Mouse (Mus musculus) monocyte, adult 5-6 weeks (primary cell): Measurements from ENCODE around the gene Cenpa. TPM values are rescaled to one million over a fixed set of nuclear protein-coding genes. Genes with fewer than 3 reads are reported as not detected.
A peak's percentile ranks its signal among the peaks of the same experiment; 100 is the strongest.

ENCODE experiments used
- ATAC-seq: fragments of 153-309, 156-312 bp; replicated peaks from 2 replicates; pipeline ENCODE4 v1.8.0; 2017; ENCODE audit warnings: mild to moderate bottlenecking; ENCODE audit not compliant: low TSS enrichment, insufficient number of reproducible peaks, severe bottlenecking, poor library complexity, low FRiP score
- total RNA-seq: library from RNA; stranded (forward); fragments of 200-1000, 200-491, 200-594 nt; gene quantifications from 3 replicates; pipeline ENCODE4 v1.2.3, GENCODE M21; 2017

Gene Cenpa
- total RNA-seq, result 19.9 to 42.7 TPM (median 24.6 TPM) in 3 replicates

DNA sequence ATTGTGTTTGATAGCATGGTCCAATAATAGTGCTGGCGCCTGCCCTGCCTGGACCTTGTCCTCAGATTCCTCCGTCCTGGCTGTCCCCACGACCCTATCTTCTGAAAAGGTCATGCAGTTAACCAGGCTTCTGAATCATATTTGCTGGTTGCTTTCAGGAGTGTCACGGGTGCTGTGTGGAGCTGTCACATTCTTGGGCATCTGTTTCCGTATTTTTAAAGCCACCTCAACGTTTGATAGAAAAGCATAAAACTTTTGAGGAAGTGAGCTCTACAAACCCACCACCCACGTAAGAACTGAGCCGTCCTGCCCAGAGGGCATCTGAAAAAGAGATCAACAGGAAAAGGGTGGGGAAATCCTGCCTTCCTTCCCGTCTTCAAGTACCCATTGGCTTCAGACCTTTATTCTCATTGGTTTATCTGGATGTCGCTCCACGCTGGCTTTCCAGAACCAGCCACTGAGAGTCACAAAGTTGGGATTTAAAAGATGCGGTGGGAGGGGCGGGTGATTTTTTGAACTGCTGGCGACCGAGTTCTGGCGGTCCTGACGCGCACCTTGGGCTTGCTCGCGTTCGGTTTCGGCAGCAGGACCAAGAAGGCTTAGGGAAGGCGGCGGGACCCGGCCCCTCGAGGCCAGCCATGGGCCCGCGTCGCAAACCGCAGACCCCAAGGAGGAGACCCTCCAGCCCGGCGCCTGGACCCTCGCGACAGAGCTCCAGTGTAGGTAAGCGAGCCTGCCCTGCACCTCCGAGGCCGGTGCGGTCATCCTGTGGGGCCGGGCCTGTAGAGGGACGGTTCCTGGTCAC, at the start of gene Cenpa:
Gene Cenpa (plus strand): TSS at position 387 of the 805 bp plus-strand sequence.
- ATAC-seq, result peak; percentile 91

DNA sequence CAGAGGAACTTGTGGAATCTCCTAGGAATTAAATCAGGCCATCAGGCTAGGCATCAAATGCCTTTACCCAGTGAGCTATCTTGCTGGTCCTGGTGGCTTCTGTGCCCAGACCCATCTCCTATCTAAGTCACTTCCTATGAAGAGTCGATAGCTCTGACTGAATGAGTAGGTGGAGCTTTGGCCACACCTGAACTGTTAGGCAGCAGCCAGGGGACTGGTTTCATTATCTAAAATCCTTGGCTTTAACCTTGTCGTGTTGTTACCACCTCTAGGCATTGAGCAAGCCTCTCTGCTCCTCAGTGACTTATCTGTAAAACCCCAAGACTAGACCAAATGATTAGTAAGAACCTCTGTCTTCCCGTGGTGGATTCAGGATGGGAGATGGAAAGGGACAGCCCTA, 49.2 kb upstream of the Cenpa start:
- no peak for ATAC-seq

DNA sequence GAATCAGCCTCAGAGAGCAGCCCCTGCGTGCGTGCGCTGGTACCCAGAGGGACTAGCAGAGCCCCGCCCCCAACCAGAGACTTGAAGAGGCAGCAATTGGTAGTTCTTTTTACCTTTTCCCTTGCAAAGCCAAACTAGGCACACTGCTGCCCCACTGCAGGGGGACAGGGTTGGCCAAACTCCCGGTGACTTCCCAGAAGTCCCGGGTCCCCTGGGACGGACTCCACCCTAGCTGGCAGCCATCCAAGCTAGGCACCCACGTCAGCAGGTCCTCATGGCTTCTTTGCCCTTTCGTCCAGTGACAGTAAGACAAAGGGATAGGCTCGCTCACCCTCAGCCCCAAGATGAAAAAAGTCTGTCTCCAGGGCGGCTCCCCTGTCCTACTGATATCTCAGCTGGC, 48.7 kb upstream of the Cenpa start:
- no peak for ATAC-seq

DNA sequence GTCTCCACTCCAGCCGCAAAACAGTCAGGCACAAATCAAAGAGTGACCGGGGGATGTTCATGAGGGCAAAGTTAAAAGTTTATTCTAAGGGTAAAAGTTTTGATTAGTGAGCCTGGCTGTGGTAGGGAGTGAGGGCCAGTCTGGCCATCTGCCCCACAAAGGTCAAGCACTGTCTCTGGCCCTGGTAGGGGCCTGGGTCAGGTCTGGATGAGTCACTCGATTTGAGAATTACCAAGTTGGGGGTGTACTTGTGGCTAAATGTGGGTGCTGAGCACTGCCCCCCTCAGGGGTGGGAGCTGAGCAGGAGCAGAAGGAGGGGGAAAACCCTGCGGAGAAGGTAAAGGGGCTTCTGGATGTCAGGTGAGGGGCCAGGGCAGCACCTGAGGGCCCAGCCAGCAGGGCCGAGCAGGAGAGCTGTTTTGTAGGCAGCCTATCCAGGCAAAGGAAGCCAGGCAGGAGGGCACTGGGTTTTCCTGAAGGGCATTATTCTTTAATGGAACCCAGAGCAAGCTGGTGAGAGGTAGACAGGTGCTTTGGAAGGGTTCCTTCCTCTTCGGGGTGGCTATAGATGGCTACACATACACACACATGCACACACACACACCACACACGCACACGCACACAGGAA, 48.1 kb upstream of the Cenpa start:
- ATAC-seq, result no peak

DNA sequence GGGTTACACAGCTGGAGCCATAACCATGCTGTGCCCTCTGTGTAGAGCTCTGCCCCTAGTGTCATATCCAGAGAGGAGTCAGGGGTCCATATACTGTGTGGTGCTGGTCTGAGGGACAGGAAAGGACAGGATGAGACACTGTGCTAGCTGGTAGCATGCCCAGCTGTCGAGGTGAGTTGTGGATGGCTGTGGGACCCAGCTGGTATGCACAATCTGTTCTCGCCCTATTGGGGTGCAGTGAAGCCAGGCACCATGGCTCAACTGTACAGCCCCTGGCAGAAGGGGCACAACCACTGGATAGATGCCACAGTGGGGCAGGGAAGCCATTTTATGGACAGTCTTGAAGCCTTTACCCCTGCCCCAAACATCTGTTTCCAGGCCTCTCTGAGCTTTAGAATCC, 47.4 kb upstream of the Cenpa start:
- ATAC-seq, result no peak

DNA sequence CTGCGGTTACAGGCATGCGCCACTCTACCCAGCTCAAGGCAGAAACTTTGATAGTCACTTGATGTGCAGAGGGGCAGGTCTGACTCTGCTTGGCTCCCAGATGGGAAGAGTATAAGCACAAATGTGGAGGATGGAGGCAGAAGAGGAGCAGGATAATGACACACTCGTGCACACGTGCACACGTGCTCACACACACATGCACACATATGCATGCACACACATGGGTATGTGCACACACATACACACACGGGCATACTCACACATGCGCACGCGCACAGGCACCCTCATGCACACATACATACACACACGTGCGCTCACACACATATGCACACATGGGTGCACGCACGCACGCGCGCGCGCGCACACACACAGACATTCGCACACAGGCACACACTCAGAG, 46.0 kb upstream of the Cenpa start:
- no peak for ATAC-seq

DNA sequence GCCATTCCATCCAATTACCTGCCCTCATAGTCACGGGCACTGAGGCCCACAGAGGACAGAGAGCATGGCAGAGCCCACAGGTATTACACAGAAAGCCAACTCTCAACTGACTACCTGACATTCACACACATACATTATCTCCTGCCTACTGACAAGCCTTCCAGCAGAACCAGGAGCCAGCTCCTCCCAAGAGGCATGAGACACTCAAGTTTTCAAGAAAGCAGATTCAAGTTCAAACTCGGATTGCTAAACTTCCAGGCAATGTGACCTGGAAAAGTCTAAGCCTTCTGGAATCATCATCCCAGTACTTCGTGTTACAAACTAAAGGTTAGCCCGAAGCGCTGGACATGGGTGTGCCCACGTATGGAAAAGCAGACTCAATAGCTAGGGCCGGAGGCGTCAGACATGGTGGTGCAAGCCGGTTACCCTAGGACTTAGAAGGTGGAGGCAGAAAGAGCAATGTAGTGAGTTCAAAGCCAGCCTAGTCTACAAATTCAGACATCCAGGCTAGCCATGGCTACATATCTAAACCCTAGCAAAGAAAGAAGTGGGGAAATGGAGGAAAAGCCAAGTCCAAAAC, 45.3 kb upstream of the Cenpa start:
- ATAC-seq, result no peak

DNA sequence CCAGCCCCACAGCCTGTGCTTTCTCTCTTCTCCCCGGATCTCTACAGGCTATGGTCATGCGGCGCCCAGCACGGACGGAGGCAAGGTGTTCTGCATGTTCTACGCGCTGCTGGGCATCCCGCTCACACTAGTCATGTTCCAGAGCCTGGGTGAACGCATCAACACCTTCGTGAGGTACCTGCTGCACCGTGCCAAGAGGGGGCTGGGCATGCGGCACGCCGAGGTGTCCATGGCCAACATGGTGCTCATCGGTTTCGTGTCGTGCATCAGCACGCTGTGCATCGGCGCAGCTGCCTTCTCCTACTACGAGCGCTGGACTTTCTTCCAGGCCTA, 44.8 kb upstream of the Cenpa start:
- no peak for ATAC-seq

DNA sequence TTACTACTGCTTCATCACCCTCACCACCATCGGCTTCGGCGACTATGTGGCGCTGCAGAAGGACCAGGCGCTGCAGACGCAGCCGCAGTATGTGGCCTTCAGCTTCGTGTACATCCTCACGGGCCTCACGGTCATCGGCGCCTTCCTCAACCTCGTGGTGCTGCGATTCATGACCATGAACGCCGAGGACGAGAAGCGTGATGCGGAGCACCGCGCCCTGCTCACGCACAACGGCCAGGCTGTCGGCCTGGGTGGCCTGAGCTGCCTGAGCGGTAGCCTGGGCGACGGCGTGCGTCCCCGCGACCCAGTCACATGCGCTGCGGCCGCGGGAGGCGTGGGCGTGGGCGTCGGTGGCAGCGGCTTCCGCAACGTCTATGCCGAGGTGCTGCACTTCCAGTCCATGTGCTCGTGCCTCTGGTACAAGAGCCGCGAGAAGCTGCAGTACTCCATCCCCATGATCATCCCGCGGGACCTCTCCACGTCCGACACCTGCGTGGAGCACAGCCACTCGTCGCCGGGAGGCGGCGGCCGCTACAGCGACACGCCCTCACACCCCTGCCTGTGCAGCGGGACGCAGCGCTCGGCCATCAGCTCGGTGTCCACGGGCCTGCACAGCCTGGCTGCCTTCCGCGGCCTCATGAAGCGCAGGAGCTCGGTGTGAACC, 44.3 kb upstream of the Cenpa start:
- ATAC-seq, result no peak

DNA sequence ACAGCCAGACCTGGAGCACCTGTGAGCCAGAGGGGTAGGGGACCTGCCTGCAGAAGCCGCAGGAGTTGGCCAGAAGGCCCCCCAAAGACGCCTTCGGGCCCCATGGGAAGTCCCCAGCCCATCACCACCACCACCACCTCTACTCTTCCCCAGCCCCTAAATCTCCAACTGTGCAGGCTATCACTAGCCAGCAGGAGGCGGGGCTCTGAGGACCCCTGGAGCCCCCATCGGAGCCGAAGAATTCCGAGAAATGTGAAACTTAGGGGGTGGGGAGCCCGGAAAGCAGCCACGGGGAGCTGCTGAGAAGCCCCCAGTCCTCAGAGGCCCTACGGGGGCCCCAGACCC, 43.8 kb upstream of the Cenpa start:
- ATAC-seq, result no peak

DNA sequence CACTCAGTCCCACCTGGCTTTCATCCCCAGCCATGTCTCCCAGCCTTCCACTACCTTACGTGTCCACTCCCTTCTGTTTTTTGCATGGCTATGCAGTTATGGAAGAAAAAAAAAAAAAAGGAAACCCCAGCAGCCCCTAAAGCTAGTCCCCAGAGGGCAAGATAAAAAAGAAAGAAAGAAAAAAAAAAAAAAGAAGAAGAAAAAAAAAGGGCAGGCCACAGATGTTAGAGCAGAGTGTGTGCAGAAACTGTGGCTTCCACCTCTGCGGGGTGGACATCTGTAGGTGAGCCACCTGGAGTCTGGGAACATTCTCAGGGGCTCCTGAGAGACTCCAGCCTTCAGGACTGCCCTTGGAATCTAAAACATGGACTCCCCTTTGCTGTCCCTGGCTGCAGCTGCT, 43.2 kb upstream of the Cenpa start:
- no peak for ATAC-seq

DNA sequence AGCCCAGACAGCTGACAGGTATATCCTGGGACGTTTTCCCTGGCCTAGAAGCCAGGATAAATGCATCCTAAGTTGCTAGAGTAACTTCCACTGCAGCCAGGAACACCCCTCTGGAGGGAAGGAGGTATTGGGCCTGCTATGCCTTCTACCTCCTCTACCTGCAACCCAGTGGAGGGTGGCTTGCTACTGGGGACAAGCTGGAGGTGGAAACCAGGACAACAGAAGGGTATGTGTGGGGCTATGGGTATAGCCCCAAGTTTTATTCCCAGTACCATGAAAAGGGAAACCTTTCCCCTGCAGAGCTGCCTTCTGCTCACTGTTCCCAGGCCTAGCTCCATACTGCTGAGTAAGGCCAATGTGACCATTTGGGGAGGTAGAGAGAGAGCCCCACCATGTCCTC, 42.3 kb upstream of the Cenpa start:
- no peak for ATAC-seq

DNA sequence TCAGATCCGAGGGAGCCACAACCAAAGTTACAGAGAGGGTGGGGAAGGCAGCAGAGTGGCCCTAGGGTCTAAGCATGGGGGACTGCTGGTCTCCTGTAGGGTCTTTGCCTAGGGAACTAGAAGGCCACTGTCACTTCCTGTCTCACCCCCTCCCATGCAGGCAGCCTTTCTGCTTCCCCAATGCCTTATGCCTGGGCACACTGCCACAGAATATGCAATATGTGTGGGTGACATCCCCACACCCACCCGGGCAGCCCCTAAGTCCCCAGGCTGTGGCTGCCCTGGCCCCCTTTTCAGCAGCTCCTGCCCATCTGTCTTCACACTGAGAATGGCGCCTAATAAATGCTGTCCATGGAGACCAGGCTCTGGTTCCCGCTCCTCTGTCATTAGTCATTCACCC, 41.7 kb upstream of the Cenpa start:
- ATAC-seq, result no peak

DNA sequence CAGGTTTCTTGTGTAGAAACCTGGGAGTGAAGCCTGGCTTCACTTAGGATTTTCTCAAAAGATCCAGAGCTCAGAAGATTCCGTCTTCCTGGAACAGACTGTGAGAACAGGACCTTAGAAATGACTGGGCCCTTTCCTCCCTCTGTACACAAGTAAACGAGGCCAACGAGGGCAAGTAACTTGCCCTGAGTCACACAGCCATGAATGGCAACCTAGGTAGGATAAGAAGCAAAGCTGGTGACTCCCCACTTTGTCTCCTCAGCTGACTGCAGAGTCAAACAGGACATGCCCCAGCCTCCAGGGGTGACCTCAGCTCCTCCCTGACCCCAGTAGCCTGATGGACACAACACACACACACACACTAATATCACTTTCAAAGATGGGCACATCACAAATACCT, 41.2 kb upstream of the Cenpa start:
- no peak for ATAC-seq

DNA sequence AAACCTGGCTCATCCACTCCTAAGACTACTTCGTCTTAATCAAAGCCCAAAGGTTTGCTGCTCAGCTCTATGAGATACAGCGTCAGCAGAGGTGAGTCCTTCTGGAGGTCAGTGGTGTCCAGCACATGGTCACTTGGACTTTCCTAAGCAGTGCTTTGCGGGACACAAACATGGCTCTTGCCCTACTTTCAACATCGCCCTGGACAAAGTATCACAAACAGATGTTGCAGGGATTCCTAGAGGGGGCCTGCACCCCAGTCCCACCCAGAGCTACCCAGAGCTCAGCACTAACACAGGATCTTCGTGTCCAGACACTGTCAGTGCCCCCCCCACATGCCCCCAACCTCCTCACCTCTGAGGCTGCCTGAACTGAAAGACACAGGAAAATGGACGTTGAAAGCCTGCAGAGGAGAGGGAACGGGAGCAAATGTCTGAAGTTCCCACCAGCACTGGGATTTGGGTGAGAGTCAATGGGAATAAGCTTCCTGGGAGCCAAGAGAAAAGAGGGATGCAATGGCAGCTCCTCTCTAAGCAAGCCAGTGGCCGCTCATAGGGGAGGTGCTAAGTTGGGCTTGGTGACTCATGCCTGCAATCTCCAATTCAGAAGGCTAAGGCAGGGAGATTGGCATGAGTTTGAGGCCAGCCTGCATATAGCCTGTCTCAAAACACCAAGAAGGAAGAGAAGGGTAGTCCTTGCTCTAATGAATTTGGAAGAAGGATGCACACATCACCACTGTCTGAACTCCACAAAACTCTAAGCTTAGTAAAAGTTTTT, 40.1 kb upstream of the Cenpa start:
- ATAC-seq, result no peak

DNA sequence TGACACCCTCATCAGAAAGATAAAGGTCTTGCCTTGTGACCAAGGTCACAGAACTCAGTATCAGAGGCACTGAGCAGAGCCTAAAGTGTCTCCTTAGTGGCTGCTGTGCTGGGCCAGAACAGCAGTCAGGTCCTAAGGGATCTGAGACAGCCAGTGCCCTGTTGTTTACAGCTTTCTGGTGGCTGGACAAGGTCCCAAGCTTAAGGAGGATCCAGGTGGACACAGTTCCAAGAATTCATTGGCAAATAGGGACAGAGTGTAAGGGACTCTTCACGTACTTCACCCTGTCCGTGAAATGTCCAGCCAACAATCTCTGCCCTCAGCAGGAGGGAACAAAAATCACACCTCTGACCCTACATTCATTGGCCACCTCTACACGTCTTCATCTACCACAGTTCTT, 38.1 kb upstream of the Cenpa start:
- no peak for ATAC-seq

DNA sequence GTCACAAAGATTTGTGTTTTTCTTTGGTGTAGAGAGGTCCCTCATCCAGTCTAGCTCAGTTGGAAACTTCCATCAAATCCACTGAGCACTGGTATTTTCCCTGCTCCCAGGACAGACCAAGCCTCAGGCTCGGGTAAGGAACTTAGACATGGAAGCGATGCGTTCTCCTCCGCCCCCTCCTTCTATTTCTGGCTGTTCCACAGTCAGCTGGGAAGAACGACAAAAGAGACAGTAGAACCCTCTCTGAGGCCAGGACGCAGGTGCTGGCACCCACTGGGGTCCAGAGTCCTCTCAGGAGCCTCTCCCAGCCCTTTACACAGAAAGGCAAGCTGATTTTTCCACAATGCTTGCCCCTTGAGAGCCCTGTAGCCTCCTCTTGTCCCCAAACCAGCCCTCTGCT, 36.2 kb upstream of the Cenpa start:
- ATAC-seq, result no peak

DNA sequence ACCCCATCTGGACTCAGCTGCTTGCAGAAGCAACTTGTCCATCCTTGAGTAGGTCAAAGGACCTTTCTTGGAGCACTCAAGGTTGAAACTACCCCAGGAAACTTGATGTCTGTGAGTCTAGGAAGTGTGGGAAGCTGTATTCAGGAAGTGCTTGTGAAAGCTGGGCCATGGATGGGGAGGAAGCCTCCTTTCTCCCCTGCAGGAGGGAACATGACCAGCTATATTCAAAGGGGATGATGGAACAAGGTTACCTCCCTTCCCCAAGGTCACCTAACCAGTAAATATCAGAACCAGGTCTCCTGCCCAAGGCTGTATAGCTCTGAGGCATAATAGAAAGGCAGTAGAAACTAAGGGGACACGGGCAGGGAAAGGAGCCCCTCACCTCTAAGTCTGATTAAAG, 34.4 kb upstream of the Cenpa start:
- ATAC-seq, result no peak

DNA sequence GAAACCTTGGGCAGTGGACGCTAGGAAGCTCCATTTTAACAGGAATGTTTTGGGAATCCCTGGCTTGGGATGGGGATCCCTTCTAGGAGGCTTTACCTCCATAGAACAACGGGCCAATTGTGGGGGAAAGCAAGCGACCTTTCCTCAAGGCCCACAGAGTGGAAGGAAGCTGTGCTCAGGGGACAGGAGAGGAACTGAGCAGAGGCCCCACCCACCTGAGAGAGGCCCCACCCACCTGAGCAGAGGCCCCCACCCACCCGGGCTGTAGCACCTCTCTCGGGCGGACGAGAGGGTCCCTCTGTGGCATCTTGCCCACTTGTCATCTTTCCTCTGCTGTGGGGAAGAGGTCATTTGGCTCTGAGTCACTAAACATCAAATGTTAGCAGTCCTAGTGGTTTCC, 29.6 kb upstream of the Cenpa start:
- ATAC-seq, result no peak
